Mouse (Mus musculus) intestine, embryonic 14.5 days (tissue): ENCODE data around the gene Gm20823. TPM values are rescaled to one million over a fixed set of nuclear protein-coding genes. Genes with fewer than 3 reads are reported as not detected.
"Not testable (repeated sequence)": the region's sequence is repeated elsewhere in the genome, so short reads cannot be mapped to it uniquely, and the experiment has no call there.

Source experiments
- ATAC-seq: fragments of 200-750 bp; cut with Nextera tagmentation; replicated peaks from 2 replicates; pipeline ENCODE4 v1.8.0; 2017; ENCODE audit warnings: low read depth, moderate number of reproducible peaks, moderate TSS enrichment, moderate library complexity; ENCODE audit not compliant: low FRiP score, low TSS enrichment
- DNase-seq: peaks from one replicate; pipeline ENCODE4 v3.0.0-alpha.2; 2018; ENCODE audit warnings: low spot score
- H3K27ac ChIP-seq: fragments of 300-500 bp; sonication (generic); 2 replicates; pipeline ENCODE4 v1.5.1; 2014; ENCODE audit warnings: low read depth, mild to moderate bottlenecking, control low read depth
- H3K27me3 ChIP-seq: fragments of 300-500 bp; sonication (generic); replicated peaks from 2 replicates; pipeline ENCODE4 v1.6.1; 2014; ENCODE audit warnings: low read length, control low read depth; ENCODE audit not compliant: control insufficient read depth, insufficient read depth
- H3K36me3 ChIP-seq: fragments of 300-500 bp; sonication (generic); 2 replicates; pipeline ENCODE4 v1.6.1; 2014; ENCODE audit warnings: low read length, control low read depth; ENCODE audit not compliant: control insufficient read depth, insufficient read depth
- H3K4me1 ChIP-seq: fragments of 300-500 bp; sonication (generic); replicated peaks from 2 replicates; pipeline ENCODE4 v1.6.1; 2014; ENCODE audit warnings: low read length, control low read depth, mixed read lengths; ENCODE audit not compliant: control insufficient read depth, insufficient read depth
- H3K4me2 ChIP-seq: fragments of 300-500 bp; sonication (generic); 2 replicates; pipeline ENCODE4 v1.6.1; 2014; ENCODE audit warnings: low read length
- H3K4me3 ChIP-seq: fragments of 300-500 bp; sonication (generic); 2 replicates; pipeline ENCODE4 v1.5.1; 2014; ENCODE audit warnings: low read depth, low read length, control low read depth, mixed read lengths
- H3K9ac ChIP-seq: fragments of 300-500 bp; sonication (generic); 2 replicates; pipeline ENCODE4 v1.6.1; 2014; ENCODE audit warnings: mild to moderate bottlenecking, low read length
- H3K9me3 ChIP-seq: fragments of 300-500 bp; sonication (generic); 2 replicates; pipeline ENCODE4 v1.6.1; 2016; ENCODE audit warnings: low read length, control low read depth; ENCODE audit not compliant: control insufficient read depth
- WGBS: fragments of 180-500 bp; shearing (Covaris S2); extraction: QIAGEN DNeasy Blood & Tissue Kit; methylation state at CpG from one replicate; pipeline ENCODE4 v1.1.7; 2014; 5-methylcytosine and 5-hydroxymethylcytosine counted together
- polyA plus RNA-seq: library from polyadenylated mRNA; unstranded; fragments of >200 nt; fragmentation: Nextera tagmentation; extraction: Ambion mirVana; gene quantifications from 2 replicates; pipeline ENCODE4 v1.2.1, GENCODE M21; 2014

The Gm20823 gene
- not detected in 2 replicates for polyA plus RNA-seq

DNA sequence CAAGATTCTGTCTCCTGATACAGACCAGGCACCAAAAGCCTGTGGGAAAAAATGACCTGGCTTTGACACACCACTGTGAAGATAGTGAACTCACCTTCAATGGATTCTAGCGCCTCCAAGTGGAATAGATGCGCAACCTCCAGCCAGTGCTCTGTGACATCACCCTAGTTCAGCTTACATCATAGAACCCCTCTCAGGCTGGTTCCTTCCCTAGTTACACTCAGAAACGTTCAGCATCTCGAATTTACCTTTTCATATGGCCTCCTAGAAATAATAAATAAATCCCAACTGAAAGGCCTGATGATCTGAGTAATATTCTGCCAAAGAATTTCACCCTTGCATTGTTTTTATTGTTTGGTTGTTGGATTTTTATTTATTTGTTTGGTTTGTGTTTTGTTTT lies at the start of gene Gm20823:
Gene Gm20823, minus strand, starts transcription at position 101 of the 400 bp plus-strand sequence.
- no CpG with 5 or more reads among the region's 4 CpGs for WGBS
- DNase-seq: not testable (repeated sequence)

More for the DNA sequence above, at the start of gene Gm20823:
- H3K4me2 ChIP-seq, H3K9ac ChIP-seq, H3K9me3 ChIP-seq, H3K4me3 ChIP-seq, H3K36me3 ChIP-seq, ATAC-seq, H3K27ac ChIP-seq, H3K4me1 ChIP-seq, H3K27me3 ChIP-seq: not testable (repeated sequence)
